Mouse (Mus musculus) urinary bladder, postnatal 14 days (tissue): ENCODE measurements at regions not wholly inside any gene's neighbourhood (a gene's known extent, or its start where the extent isn't known, plus 50 kb on each side); places are given as distances from the start of the nearest gene placed in this dataset.
"Not testable (repeated sequence)": the region's sequence is repeated elsewhere in the genome, so short reads cannot be mapped to it uniquely, and the experiment has no call there.

Source experiments
- DNase-seq: peaks from one replicate; pipeline ENCODE4 v3.0.0; 2021; ENCODE audit warnings: low spot score

DNA sequence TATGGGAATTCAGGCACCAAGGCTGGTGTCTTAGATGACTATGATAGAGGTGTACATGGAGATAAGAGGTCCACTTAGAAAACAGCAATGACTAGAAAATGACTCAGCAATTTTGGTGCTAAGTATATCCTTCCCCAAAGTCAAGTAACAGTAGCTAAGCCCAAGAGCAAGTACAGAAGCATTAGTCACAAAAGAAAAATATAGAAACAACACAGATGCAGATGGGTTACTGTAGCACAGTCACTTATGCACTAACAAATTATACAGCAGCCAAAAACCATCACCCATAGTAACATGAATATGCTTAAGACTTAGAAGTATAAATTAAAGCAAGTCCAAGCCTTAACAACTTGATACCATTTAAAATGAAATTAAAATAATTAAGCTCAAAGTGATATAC, 378.5 kb upstream of the Meis2 start:
- DNase-seq = no peak

- DNase-seq = no peak
Measured at GRCm38 (mm10) chr2:116440252-116440651, 374.6 kb upstream of the Meis2 start.

GRCm38 (mm10) chr2:116433481-116433880, 367.8 kb upstream of the Meis2 start:
- no peak for DNase-seq

DNA sequence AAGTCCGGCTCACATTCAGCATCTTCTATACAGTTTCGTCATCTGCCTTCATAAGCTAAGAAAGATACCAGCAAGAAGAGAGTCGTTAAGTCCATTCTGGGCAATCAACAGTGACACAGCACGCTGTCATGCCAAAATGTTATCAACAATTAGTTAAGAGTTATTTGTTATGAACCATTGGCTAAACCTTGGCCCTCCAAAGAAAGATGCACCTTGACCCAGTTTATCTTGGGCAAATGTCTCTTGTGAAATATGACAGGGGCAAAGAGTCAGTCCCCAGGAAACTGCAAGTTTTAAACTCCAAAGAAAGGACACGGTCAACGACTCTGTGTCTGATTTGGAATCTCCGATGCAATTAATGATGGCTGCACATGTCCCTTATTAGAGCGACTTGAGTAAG, 358.5 kb upstream of the Meis2 start:
- no peak for DNase-seq

- DNase-seq = peak; percentile 3
Measured at GRCm38 (mm10) chr2:116417428-116418195, 352.0 kb upstream of the Meis2 start.

DNA sequence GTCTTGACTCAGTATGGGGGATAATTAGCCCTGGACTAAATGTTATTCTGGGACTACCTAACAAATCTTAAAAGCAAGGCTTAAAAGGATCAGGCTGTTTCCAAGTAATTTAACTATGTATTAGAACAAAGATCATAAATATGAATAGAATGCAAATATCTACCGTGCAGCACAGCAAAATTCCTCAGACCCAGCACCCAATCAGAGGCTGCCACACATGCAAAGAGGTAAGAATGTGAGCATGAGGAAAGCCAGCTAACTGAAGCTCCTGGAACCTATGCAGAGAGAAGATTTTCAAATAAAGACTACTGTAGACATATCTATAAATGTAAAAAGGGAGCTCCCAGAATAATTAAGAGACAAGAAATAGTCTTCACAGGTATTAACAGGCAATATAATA, 350.1 kb upstream of the Meis2 start:
- DNase-seq = no peak

DNA sequence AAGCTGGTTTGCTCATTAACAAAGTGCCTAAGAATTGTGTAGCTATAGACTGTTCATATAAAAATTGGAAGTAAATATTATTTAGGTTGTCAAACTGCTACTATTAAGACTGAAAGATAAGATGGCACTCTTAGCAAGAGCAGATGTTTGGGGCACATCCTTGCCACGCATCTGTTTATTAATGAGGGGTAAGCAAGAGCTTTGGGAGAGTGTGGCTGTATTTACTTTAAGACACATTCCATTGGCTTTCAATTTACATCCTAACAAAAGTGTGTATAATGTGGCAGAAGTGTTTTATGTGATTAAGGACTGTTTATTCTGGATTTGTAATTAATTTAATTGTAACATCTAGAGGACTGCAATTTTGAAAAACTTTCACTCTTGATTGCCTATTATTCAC, 336.5 kb upstream of the Meis2 start:
- no peak for DNase-seq

DNA sequence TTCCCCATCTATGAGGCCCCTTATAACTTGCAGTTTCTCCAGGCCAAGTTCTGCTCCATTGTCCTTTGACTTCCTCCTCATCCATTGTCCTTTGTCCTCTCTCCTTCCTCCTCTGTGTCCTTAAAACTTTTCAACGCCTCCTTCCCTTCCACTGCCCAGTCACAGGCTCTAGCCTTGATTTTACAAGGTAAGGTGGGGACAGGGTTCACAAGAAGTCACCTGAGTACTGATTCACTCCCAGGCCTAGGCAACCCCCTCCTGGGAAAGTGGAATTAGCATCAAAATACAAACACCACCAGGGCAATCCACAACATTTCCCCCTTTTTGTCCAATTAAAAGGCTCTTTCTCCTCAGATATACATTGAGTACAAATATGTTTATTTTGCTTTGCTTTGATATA, 334.3 kb upstream of the Meis2 start:
- DNase-seq = no peak

DNA sequence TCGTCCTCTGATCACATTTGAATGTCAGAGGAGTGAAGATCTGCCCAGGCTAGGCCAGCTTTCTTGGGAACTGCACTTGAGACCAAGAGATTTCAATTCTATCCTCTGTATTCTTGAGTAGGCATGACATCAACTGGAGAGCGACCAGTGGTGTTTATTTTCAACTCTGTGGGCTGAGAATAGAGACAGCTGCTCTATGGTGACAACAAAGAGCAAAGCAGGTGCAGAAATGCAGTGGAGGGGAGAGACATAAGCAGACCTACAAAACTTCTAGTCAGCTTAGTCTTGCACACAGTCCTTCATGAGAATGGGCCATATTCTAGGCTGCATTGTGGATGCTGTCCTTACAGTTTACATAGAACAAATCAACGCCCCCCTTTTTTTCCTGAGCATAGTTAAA, 303.2 kb upstream of the Meis2 start:
- DNase-seq = no peak

DNA sequence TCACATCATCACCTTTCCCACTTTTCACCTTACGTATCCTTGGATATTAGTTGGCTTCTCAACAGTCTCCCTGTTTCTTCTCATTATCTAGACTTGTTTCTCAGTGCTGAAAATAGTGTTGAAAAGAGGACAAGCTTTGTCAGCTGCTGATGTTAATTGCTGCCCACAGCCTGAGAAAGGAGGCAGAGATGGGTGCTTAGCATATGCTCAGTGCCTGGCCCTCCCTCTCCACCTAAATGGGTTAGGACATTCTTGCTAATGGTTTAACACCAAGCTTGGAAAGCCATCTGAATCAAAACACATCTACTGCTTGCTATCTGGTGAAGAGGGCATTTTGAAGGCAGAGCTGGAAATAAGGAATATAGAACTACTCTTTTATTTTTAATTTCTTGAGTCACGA, 298.5 kb upstream of the Meis2 start:
- DNase-seq = no peak

GRCm38 (mm10) chr2:116358145-116358544, 292.5 kb upstream of the Meis2 start:
- no peak for DNase-seq

- DNase-seq = no peak
Measured at GRCm38 (mm10) chr2:116348530-116348914, 282.9 kb upstream of the Meis2 start.

DNA sequence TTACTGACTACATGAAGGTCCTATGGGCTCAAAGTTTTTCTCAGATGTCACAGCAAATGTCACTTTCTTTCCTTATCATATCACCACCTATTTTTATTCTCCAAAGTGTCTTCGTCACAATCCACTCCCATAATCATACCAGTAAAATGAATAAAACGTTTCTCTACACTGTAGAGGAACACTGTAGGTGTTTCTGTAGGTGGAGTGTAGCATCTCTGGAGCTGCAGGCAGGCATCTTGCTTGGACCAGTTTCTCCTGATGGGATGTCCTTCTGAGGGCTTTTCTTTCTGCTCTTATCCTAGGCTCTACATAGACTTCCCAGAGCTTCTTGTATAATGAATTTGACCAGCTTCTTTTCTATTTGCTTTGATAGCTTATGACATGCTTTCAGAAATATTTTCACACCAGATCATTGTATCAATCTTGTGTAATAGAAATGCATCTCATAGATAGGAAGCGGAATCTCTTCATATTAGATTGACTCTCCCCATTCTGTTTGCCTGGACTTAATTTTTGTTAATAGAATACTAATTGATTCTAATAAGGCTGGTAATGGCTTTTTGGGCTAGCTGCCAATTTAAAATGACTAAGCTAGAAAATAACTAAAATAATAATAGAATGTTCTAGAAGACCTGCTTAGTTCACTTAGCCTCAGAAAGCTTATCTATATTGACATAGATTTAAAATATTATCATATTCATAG, 282.3 kb upstream of the Meis2 start:
- DNase-seq = no peak

DNA sequence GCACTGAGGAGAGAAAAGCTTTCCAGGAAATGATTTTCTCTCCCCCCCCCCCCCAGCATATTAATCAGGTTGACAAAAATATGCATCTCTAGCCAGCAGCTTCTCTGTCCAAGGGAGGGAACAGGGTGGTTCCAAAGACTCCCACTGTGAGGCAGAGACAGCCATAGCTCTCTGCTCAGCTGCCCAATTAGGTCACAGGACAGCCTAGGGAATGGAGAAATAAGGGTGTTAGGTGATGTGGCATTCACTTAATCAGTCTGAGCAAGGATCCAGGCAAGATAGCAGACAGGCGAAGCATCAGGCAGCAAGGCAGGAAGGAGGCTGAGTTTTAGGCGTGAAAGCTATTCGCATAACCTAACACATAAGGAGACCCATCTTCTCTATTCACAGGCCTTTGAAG, 266.2 kb upstream of the Meis2 start:
- DNase-seq = no peak

GRCm38 (mm10) chr2:116322039-116322770, 256.6 kb upstream of the Meis2 start:
- no peak for DNase-seq

DNA sequence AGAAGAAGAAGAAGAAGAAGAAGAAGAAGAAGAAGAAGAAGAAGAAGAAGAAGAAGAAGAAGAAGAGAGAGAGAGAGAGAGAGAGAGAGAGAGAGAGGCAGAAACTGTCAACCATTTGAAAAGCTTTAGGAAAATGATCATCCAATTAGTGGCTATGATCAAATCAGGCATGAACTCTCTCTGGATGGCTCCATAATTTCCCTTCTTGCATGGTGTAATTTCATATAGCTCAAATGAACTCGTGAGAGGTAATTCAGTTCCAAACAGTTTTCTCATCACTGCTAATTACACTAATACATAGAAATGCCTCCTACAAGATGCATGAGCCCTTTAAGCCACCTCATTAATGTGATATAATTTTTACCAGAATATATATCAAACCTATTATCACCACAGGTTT, 233.9 kb upstream of the Meis2 start:
- no peak for DNase-seq

GRCm38 (mm10) chr2:116289886-116290285, 224.2 kb upstream of the Meis2 start:
- DNase-seq = no peak

DNA sequence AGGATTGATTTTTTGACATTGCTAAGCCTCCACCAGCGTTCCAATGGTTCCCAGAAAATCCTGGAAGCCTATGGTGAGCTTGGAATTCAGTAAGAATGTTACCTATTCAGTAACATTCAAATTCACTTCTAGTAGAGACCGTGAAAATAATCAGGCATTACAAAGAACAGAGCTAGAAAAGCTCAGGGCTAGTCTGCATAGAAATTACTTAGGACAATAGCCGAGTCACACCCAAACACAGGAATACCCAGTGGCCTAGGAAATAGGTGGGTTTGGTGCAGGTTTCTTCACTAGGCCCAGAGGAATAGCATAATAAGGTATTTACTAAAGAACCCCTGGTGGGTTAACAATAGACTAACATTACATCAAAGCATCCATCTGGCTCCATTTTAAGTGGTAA, 177.6 kb upstream of the Meis2 start:
- not testable (repeated sequence) for DNase-seq

DNA sequence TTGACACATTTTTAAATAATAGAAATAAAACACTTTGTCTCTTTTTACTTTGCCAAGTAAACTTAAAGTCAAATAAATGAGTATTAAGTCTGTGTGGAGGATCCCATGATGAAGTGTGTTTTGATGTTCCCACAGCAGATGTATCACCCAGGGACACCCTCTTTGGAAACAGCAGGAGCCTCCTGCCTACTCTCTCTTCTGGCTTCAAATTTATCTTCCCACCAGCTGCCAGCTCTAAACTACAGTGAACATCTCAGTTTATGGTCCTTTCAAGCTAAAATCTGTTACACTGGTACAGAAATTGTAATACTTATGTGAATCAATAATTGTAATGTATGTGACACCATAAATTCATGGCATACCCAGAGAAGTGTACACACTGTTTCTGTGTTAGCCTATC, 171.1 kb upstream of the Meis2 start:
- no peak for DNase-seq

GRCm38 (mm10) chr2:116232793-116233192, 167.2 kb upstream of the Meis2 start:
- no peak for DNase-seq

- peak; percentile 14 for DNase-seq
Measured at GRCm38 (mm10) chr2:116216418-116216817, 150.8 kb upstream of the Meis2 start.

- no peak for DNase-seq
Measured at GRCm38 (mm10) chr2:116201248-116202223, 135.9 kb upstream of the Meis2 start.
